Mouse (Mus musculus) megakaryocyte-erythroid progenitor cell, adult 5-6 weeks (primary cell): ENCODE results near the gene Cap1. TPM values are rescaled to one million over a fixed set of nuclear protein-coding genes. Genes with fewer than 3 reads are reported as not detected.
"Not testable (repeated sequence)": the region's sequence is repeated elsewhere in the genome, so short reads cannot be mapped to it uniquely, and the experiment has no call there.

Experiments
- ATAC-seq: replicated peaks from 2 replicates; pipeline ENCODE4 v1.8.0; 2016; ENCODE audit warnings: mild to moderate bottlenecking, inconsistent platforms; ENCODE audit not compliant: severe bottlenecking, poor library complexity, low FRiP score, low TSS enrichment
- total RNA-seq, 2 experiments: library from RNA; stranded (forward) in 1 of 2; stranded (reverse) in 1 of 2; fragments of 200-1000, 215-1000 nt in 1 of 2; fragments of >200 nt in 1 of 2; fragmentation: Nextera tagmentation in 1 of 2; gene quantifications; 2 replicates each; pipeline ENCODE4 v1.2.3; 2014 to 2017

Gene Cap1
- total RNA-seq, 2 experiments from 2014 or later: 50.7 to 95.8 TPM

DNA sequence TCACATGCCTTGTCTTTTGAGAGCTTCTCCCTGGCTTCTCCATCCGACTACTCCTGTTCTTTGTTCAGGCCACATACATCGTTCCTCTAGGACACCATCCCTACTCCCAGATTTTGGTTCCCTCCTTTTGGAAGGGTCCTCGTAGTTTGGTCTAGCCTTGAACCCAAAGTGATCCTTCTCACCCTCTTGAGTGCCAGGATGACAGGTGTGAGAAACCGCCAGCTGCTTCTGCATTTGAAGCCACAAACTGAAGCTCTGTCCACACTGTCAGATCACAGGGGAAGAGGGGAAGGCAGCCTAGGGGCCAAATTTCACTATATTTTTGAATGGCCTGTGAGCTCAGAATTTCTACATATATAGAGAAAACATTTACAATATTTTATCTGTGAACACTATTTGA is 31.1 kb downstream of the Cap1 start:
- no peak for ATAC-seq

DNA sequence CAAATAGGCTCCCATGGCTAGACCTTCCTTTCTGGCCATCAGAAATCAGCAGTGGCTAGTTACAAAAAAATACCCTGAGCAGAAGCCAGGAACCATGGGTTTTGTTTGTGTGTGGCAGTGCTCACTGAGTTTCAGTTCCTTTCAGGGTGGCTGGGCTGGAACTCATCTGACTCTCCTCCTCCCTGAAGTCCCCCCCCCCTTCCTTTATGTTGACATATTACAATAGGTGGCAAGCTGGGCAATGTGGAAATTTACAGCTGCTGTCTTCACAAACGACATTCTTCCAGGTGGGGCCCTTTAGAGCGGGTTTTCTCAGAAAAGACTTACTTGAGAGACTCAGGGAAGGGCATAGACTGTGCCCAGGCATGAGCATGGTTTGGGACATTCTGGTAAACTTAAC is 32.2 kb downstream of the Cap1 start:
- ATAC-seq: no peak

DNA sequence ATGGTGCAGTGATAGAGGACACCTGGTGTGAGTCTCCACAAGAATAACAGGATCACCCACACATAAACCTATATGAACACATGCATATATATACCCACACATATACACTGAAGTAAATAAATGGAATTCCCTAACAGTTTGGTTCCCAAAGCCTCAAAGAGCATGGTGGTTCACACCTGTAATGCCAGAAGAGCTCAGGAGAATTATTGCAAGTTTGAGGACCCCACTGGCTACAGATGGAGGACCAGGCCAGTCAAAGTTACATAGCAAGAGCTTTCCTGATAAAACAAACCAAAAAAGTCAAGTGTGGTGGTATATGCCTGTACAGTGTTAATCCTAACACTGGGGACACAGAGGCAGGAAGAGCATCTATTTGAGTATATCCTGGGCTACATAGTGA is 34.3 kb downstream of the Cap1 start:
- no peak for ATAC-seq

DNA sequence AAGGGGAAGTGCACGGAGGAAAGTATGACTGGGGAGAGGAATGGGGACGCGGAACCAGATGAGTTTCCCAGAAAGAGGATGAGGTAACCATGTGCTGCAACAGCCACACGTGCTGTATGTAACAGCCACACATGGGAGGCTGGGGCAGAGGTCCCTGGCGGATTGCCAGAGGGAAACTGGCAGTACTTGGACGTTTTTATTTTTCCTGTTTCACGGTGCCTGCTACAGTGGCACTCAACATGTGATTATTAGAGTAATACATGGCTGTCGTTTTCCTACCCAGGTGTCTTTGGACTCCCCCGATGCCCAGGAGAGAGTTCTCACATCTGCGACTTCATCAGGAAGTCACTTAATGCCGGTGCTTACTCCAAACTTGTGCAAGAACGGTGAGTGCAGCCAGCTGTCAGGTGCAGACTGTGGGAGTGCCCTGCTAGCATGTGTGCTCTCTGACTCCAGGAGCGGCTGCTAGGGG is 37.7 kb downstream of the Cap1 start:
- peak; percentile 39; the same call in 1 of the 2 replicates for ATAC-seq

DNA sequence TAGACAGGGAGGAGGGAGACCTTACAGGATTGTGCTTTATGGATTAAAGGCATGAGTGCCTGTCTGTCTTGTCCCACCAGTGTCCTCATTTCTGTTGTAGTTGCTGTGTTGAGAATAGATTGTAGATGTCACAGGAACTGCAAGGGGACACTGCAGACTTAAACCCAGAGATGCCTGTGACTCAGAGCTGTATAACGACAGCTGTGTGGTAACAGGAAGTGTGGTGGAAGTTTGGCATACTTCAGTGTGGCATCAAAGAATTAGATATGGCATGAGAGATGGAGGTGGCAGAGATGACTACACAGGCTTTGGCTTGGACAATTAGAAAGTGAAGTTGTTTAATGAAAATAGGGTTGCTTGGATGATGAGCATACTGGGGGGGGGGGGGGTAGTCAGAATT is 47.4 kb downstream of the Cap1 start:
- ATAC-seq: no peak

DNA sequence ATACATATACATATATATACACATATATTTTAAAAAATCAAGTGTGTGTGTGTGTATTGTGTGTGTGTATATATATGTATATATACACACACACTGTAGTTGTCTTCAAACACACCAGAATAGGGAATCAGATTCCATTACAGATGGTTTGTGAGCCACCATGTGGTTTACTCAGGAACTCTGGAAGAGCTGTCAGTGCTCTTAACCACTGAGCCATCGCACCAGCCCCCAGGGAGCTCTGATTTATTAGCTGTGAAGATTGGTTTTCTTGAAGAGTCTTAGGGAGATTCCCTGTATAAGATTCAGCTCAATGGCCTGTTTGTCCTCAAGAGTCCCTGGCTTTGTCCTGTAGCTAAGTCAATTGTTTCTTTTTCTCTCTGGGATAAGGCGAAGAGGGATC is 47.9 kb downstream of the Cap1 start:
- no peak for ATAC-seq

DNA sequence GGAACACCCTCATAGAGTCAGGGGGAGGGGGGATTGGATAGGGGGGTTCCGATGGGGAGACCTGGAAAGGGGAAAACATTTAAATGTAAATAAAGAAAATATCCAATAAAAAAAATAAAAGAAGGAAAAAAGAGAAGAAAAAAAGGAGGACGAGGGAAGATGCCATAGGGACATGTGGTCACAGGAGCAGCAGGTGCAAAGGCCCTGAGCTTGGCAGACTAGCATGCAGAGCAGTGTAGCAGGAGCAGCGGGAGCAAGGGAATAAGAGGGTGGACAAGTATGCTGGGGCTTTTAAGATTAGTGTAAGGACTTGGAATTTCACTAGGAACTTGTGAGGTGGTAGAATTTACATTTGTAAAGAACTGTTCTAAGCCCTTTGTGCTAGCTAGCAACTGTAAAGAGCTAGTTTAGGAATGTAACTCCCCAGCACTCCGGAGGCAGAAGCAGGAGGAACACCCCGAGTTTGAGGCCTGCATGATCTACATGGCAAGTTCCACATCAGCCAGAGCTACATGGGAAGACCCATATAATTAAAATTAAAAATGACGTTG is 48.6 kb downstream of the Cap1 start:
- no peak for ATAC-seq

DNA sequence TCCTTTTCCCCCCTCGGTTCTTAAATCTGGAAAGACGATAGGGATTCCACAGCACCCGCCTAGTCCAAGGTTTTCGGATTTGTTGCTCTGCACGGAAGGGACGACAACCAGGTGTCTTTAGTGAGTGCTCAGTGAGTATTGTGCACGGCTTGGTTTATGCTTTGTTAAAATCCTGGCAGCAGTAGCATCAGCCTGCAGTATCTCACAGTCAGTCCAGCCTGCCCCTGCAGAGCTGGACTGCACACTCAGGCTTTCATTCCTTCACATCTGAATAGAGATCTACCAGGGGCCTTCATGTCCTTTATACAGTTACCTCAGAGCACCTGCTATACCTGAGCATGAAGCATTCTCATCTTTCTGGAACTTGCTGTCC is 49.5 kb downstream of the Cap1 start:
- ATAC-seq: peak; percentile 31; the same call in 1 of the 2 replicates

DNA sequence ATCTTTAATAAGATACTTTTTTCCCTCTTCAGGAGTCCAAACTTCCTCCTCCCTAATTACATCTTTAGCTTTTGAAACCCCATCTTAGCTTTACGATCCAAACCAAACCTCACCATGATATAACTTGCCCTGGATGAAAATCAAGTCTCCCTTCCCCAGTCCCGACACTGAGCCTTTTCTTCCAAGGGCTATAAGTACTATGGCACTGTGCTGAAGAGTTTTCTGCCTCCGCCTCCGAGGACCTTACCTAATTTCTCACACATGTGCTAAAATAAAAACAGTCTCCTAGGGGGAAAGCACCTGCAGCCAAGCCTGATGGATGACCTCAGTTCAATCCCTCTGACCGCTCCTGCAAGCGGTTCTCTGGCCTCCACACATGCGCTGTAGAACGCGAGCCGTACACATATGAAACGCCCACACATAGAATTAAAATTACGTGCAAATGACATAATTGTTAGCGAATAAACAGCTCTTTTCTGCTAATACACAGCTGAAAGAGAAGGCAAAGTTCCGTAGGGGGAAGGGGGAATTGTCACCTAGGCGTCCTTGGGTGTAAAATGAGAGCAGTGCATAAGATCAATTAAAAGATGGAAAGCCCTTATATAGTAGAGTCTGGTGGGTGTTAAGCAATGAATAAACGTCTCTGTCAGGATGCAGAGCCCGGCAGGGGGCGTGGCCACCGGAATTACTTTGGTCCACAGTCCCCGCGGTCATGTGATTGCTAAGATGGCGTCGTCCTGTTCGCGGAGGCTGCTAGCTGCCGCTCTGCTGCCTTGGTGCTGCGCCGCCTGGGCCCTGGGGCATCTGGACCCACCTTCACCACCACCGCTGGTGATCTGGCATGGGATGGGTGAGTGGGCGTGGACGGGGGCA is 50.1 kb downstream of the Cap1 start, which contains the start of gene Ppt1:
Gene Ppt1, plus strand, starts transcription at position 713 of the 873 bp plus-strand sequence.
- ATAC-seq: peak; percentile 98

DNA sequence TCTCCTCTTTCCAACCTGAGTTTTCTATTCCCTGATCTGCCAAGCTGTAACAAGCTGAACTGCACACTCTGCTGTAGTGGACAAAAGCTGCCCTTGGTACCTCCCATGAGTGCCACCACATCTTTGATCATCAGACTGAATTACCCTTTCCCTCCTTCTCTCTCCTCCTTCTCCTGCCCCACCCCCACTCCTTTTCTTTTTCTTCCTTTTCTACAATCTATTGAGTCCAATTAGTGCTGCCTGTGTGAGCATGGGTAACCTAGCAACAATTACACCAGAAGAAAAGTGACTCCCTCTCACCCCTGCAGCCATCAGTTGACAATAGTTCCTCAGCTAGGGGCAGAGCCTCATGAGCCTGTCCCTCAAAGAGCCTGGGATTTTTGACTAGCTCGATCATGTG is 54.0 kb downstream of the Cap1 start:
- no peak for ATAC-seq

DNA sequence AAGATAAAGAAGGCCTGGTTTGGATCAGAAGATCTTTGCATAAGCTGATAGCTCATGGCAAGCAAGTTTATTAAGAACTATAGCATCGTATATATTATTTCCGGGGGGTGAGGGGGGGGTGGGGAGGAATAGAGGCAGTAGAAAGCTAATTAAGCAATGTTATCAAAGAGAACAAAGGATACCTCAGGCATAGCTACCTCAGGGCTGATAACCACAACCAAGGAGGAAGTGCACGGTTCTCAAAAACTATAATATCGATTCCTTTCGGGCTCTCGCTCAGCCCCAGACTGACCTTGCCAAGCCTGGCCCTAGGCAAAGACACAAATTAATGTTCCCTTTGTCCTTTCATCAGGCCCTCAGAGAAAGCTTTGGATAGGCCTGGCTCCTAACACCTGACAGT is 56.5 kb downstream of the Cap1 start:
- no peak for ATAC-seq

DNA sequence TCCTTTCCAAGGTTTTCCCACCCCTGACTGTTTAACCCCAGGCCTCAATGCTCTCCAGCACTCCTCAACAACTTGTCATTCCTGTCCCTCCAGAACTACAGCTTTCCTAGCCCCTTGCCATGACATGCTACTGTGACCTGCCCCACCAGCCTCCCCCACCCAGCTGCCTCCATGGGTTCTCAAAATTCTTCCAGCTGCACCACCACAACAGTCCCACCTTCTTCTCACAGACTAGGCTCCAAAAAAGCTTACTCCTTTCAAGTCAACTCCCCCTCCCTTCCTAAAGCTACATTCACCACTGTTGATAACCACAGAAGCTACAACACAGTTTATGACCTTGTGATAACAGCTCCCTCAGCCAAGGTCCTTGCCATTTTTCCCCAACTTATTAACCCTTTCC is 58.2 kb downstream of the Cap1 start:
- peak; percentile 93 for ATAC-seq

DNA sequence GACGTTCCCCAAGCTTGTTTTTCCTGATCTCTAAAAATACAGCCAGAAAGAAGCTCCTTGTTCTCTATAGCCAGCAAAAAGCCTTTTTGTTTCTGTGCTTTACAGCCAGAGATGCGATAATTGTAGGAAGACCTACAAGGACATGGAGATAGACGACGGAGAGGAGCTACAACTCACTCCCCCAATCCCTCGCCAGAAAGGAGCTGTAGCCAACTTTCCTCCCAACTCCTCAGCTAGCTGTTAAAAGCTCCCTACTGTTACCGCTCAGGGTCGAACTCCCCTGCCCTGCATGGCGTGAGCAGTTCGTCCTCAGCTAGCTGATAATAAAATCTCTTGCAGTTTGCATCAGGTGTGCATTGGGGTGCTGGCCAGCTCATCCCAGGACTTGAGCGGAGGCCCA is 64.9 kb downstream of the Cap1 start:
- not testable (repeated sequence) for ATAC-seq

DNA sequence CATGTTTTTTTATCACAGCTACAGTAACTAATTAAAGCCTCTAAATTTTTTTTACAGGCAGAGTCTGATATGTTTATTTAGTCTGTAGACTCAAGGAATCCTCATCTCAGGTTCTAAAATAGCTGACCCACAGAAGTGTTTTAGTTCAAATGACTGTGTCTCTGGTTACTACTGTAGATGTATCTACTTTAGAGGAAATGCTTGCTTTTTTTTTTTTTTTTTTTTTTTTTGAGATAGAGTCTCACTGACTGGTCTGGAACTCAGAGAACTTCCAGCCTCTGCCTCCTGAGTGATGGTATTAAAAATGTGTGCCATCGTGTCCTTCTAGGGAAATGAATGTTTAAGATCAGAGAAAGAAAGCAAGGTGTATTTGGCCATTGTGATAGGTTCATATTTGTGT is 69.7 kb downstream of the Cap1 start:
- no peak for ATAC-seq

DNA sequence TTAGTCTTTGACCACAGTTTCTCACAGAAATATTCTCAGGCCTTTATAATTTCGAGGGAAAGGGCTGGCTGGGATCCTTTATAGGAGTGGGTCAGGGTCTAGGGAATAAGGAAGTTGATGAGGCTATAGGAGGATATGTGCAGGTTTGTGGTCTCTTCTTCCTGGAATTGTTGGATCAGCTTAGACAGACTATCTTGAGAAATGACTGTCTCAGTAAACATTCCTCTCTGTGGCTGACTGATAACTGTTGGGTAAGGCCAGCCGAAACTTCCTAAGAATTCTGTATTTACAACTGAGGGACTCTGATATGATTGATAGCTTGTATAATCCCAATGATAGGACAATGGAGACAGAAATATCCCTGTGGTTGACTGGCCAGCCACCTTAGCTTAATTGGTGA is 74.0 kb downstream of the Cap1 start:
- ATAC-seq: no peak

DNA sequence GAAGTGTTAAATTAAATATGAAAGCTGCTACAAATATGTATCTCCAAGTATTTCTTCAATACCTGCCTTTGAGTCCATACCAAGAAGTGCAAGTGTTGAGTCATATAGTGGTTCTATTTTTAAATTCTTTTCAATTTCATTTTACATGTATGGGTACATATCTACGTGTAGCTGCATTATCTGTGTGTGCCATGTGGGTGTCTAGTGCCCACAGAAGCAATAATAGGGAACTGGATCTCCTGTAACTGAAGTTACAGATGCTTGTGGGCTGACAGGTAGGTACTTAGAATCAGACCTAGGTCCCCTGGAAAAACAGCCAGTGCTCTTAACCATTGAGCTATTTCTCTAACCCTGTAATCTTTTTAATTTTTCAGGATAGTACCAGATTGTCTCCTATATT is 74.7 kb downstream of the Cap1 start:
- peak; percentile 66 for ATAC-seq

Other genes starting within 250 kb of the Cap1 start
- gene 9530002B09Rik, start 196.8 kb downstream of the Cap1 start, total RNA-seq (2014; fragmentation: Nextera tagmentation): not detected in 2 replicates
- not detected in 2 replicates for gene 9530002B09Rik, start 196.8 kb downstream of the Cap1 start, total RNA-seq (2017)
- 24.5 and 25.1 TPM in 2 replicates for gene Ppt1, start 49.8 kb downstream of the Cap1 start, total RNA-seq (2014; fragmentation: Nextera tagmentation)
- gene Ppt1, start 49.8 kb downstream of the Cap1 start, total RNA-seq (2017): 30.1 and 37.8 TPM in 2 replicates
- not detected in 2 replicates for gene Mfsd2a, start 75.1 kb upstream of the Cap1 start, total RNA-seq (2014; fragmentation: Nextera tagmentation)
- not detected in 2 replicates for gene Mfsd2a, start 75.1 kb upstream of the Cap1 start, total RNA-seq (2017)
- not detected in 2 replicates for gene Mycl, start 109.6 kb upstream of the Cap1 start, total RNA-seq (2014; fragmentation: Nextera tagmentation)
- gene Mycl, start 109.6 kb upstream of the Cap1 start, total RNA-seq (2017): 0.50 and 5.4 TPM in 2 replicates
- 10.8 and 23.3 TPM in 2 replicates for gene Trit1, start 130.5 kb upstream of the Cap1 start, total RNA-seq (2014; fragmentation: Nextera tagmentation)
- 12.3 and 24.8 TPM in 2 replicates for gene Trit1, start 130.5 kb upstream of the Cap1 start, total RNA-seq (2017)
- 0.33 TPM in 1 of 2 replicates, not detected in the other for gene Bmp8b, start 219.1 kb upstream of the Cap1 start, total RNA-seq (2014; fragmentation: Nextera tagmentation)
- not detected in 2 replicates for gene Bmp8b, start 219.1 kb upstream of the Cap1 start, total RNA-seq (2017)
- not detected in 2 replicates for gene Oxct2b, start 230.2 kb upstream of the Cap1 start, total RNA-seq (2014; fragmentation: Nextera tagmentation)
- gene Oxct2b, start 230.2 kb upstream of the Cap1 start, total RNA-seq (2017): not detected in 2 replicates